Mouse (Mus musculus) embryonic facial prominence, embryonic 15.5 days (tissue): ENCODE results near the gene Sema3g. TPM values are rescaled to one million over a fixed set of nuclear protein-coding genes. Genes with fewer than 3 reads are reported as not detected.

ENCODE experiments used
- ATAC-seq: fragments of 200-750 bp; cut with Nextera tagmentation; 2 replicates; pipeline ENCODE4 v1.8.0; 2017; ENCODE audit warnings: low read depth, moderate TSS enrichment; ENCODE audit not compliant: insufficient number of reproducible peaks, low FRiP score, low TSS enrichment
- H3K27ac ChIP-seq: fragments of 300-500 bp; sonication (generic); replicated peaks from 2 replicates; pipeline ENCODE4 v1.5.1; 2015; ENCODE audit warnings: mild to moderate bottlenecking, inconsistent platforms
- H3K27me3 ChIP-seq: fragments of 300-500 bp; sonication (generic); 2 replicates; pipeline ENCODE4 v1.6.1; 2015; ENCODE audit warnings: inconsistent platforms
- H3K36me3 ChIP-seq: fragments of 300-500 bp; sonication (generic); 2 replicates; pipeline ENCODE4 v1.6.1; 2015; ENCODE audit warnings: mild to moderate bottlenecking, inconsistent platforms
- H3K4me1 ChIP-seq: fragments of 300-500 bp; sonication (generic); 2 replicates; pipeline ENCODE4 v1.6.1; 2015; ENCODE audit warnings: inconsistent platforms
- H3K4me2 ChIP-seq: fragments of 300-500 bp; sonication (generic); replicated peaks from 2 replicates; pipeline ENCODE4 v1.6.1; 2015; ENCODE audit warnings: mild to moderate bottlenecking, inconsistent platforms
- H3K4me3 ChIP-seq: fragments of 300-500 bp; sonication (generic); replicated peaks from 2 replicates; pipeline ENCODE4 v1.5.1; 2015; ENCODE audit warnings: mild to moderate bottlenecking, inconsistent platforms
- H3K9ac ChIP-seq: fragments of 300-500 bp; sonication (generic); 2 replicates; pipeline ENCODE4 v1.6.1; 2015; ENCODE audit warnings: inconsistent platforms
- H3K9me3 ChIP-seq: fragments of 300-500 bp; sonication (generic); replicated peaks from 2 replicates; pipeline ENCODE4 v1.6.1; 2016; ENCODE audit warnings: inconsistent platforms
- WGBS: fragments of 180-500 bp; shearing (Covaris S2); methylation state at CpG from one replicate; pipeline ENCODE4 v1.1.7; 2015; 5-methylcytosine and 5-hydroxymethylcytosine counted together
- polyA plus RNA-seq: library from polyadenylated mRNA; unstranded; fragments of >200 nt; fragmentation: Nextera tagmentation; extraction: Ambion mirVana; gene quantifications from 2 replicates; pipeline ENCODE4 v1.2.1, GENCODE M21; 2015

Gene Sema3g
- polyA plus RNA-seq: 1.3 and 1.8 TPM in 2 replicates

DNA sequence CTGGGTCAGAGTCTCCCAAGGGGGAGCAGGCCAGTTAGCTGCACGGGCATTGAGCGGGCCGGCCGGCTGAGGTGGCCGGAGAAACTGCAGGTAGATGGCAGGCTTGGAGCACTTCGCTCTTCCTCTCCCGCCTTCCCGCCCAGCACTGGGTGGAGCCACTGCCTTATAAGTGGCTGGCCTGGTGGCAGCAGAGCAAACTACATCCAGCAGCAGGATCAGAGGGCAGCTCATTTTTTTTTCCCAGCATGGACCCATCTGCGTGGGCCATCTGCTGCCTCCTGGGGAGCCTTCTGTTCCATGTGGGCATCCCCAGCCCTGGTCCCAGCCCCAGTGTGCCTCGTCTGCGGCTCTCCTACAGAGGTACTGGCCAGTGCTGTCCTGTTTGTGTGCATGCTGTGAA lies at the start of gene Sema3g:
Gene Sema3g, plus strand, starts transcription at position 195 of the 400 bp plus-strand sequence.
- Histone ChIP-seq H3K9me3 (no peaks in the 10 kb centered on the region), H3K9ac (no peak within 1 kb of the TSS), H3K4me2 (peak within 1 kb of the TSS; percentile 24), H3K36me3 (no peaks in the 10 kb centered on the region), H3K4me3 (no peak within 1 kb of the TSS; the same call in 1 of the 2 replicates), H3K4me1 (peaks cover 24% of the 10 kb centered on the region), H3K27me3 (no peaks in the 10 kb centered on the region; the same call in 1 of the 2 replicates), H3K27ac (no peak within 1 kb of the TSS)
- 0 out of 2 replicates have a peak, but pooled peaks have one; percentile 39 for ATAC-seq
- WGBS: 14% methylated on average over 11 of the region's 11 CpGs

DNA sequence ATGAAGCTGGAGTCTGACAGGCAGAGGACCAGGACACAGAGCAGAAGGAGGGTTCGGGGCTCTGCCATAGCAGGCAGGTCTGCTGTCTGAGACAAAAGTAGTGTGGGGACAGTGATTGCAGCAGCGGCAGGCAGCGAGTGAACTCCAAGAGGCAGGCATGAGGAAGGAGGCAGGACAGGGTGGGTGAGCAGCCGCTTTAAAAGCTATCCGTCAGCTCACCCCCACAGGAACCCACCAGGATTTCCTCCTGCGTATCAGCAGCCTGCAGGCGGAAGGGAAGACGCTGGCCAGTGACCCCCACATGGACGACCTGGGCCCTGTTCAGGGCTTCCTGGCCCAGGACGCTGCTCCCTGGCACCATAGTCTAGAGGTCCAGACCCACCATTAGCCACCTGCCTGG lies 49.2 kb upstream of the Sema3g start, which contains the start of gene Stab1:
Gene Stab1, minus strand, starts transcription at position 217 of the 400 bp plus-strand sequence.
- H3K9me3 ChIP-seq: no peaks in the 10 kb centered on the region
- H3K27me3 ChIP-seq: no peaks in the 10 kb centered on the region
- 37% methylated on average over 10 of the region's 10 CpGs for WGBS
- no peak within 1 kb of the TSS for H3K9ac ChIP-seq
- peak within 1 kb of the TSS; percentile 7; the same call in 1 of the 2 replicates for H3K27ac ChIP-seq
- peaks cover 40% of the 10 kb centered on the region for H3K36me3 ChIP-seq
- H3K4me1 ChIP-seq: peaks cover 21% of the 10 kb centered on the region
- peak within 1 kb of the TSS; percentile 19 for H3K4me3 ChIP-seq
- ATAC-seq: no peak
- H3K4me2 ChIP-seq: no peak within 1 kb of the TSS

DNA sequence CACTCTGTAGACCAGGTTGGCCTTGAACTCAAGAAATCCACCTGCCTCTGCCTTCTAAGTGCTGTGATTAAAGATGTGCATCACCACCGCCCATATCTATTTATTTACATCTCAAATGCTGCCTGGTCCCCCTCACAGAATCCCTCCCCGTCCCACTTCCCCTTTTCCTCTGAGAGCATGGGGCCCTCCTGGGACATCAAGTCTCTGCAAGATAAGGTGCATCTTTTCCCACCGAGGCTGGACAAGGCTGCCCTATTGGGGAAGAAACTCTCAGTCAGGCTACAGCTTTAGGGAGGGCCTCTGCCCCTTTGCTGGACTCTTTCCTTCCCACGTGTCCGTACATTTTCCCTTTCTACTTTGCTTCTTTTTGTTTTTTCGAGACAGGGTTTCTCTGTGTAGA lies 48.2 kb upstream of the Sema3g start:
- no peak overlapping the region for H3K4me3 ChIP-seq
- H3K36me3 ChIP-seq: peaks cover 50% of the 10 kb centered on the region
- no peak for ATAC-seq
- no peaks in the 10 kb centered on the region for H3K9me3 ChIP-seq
- H3K9ac ChIP-seq: no peak overlapping the region
- H3K27me3 ChIP-seq: no peaks in the 10 kb centered on the region
- no peak overlapping the region for H3K4me2 ChIP-seq
- H3K27ac ChIP-seq: no peak overlapping the region
- H3K4me1 ChIP-seq: peaks cover 23% of the 10 kb centered on the region
- 82% methylated on average over 6 of the region's 6 CpGs for WGBS

DNA sequence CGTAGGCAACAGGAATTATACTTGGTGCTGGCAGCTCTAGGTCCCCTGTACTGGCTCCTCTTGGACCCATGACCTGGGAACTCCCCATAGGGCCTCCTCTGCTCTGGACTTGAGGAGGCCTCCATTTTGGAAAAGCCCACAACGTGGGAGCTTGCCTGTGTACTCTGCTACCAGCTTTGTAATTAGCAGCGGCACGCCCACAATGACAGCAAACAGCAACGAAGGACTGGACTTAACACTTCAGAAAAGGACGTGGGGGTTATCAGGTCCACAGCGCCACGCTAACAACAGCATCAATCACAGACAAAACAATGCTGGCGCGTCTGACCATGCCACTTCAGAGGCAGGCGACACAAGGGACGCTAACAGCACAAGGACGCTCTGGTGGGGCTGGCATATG lies 46.7 kb upstream of the Sema3g start:
- Histone ChIP-seq H3K27ac (no peak overlapping the region), H3K4me3 (no peak overlapping the region), H3K4me1 (peaks cover 17% of the 10 kb centered on the region), H3K27me3 (no peaks in the 10 kb centered on the region), H3K9ac (no peak overlapping the region), H3K4me2 (no peak overlapping the region), H3K9me3 (no peaks in the 10 kb centered on the region), H3K36me3 (peaks cover 65% of the 10 kb centered on the region)
- ATAC-seq: no peak
- 83% methylated on average over 13 of the region's 13 CpGs for WGBS

DNA sequence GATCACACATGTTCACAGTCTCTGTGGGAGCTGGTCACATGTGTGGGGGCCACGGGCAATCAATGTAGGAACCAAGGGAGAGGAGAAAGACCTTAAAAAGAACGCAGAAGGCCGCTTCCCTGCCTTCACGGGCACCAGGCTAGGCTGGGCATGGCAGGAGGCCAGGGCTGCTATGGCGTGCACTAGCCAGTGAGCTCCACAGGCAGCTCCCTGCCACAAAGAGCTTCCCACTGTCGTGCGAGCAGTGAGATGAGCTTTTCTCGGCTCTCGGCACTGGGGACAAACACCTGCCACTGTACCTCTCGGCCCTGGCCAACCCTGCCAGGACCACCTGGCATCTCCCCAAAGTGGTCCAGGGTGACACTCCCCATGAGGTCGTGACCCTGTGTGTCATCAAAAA lies 46.3 kb upstream of the Sema3g start:
- H3K27ac ChIP-seq: no peak overlapping the region
- H3K27me3 ChIP-seq: no peaks in the 10 kb centered on the region
- H3K4me2 ChIP-seq: no peak overlapping the region
- no peak overlapping the region for H3K4me3 ChIP-seq
- ATAC-seq: no peak
- no peak overlapping the region for H3K9ac ChIP-seq
- 84% methylated on average over 11 of the region's 11 CpGs for WGBS
- H3K9me3 ChIP-seq: no peaks in the 10 kb centered on the region
- H3K36me3 ChIP-seq: peaks cover 69% of the 10 kb centered on the region
- peaks cover 13% of the 10 kb centered on the region for H3K4me1 ChIP-seq

DNA sequence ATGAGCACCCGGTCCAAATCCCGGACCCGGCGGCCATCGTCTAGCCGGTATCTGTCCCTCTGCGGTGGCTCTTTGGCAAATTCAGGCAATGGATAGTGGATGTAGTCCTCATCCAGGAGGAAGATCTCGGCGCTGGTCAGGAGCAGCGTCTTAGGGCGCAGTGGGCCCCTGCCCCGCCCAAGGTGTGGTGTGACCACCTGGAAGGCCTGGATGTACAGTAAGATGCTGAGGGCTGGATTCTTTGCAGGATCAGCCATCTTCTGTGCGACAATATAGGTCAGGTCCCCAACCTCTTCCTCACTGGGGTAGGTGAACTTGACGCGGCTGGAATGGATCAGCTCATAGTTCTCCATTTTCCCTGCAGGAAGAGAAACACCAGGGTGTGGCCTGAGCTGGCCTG lies 45.8 kb upstream of the Sema3g start:
- no peak for ATAC-seq
- WGBS: 94% methylated on average over 15 of the region's 15 CpGs
- H3K36me3 ChIP-seq: peaks cover 74% of the 10 kb centered on the region

DNA sequence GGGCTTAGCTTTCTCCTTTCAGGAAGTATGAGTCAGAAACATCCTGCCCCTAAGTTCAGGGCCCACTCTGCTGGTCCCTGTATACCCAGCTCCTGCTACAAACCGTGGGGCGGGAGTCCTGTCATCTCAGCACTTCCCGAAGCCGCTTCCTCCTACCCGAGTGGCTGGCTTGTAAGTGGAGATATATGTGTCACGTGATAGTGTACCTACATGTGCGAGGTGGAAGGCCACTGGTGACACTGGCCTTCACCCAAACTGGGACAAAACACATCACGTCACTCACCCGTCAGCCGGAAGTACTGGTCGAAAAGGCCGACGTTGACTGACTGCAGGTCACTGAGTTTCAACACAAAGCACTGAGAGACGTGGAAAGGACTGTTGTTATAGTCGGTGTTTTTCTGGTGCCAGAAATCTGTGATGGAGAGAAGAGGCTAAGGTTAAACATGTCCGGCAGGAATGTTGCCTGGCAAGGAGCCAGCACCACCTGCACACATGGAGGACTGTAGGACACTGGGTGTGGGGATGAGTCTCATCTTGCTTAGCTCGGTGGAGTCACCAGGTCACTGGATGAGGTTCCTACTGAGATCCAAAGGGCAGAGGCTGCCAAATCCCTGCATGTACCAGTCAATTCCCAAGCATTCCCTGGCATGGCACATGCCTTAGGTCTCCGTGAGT lies 44.7 kb upstream of the Sema3g start:
- ATAC-seq: no peak
- 79% methylated on average over 18 of the region's 18 CpGs for WGBS

More for the DNA sequence above, 45.8 kb upstream of the Sema3g start:
- Histone ChIP-seq H3K4me3 (no peak overlapping the region), H3K27me3 (no peaks in the 10 kb centered on the region), H3K27ac (no peak overlapping the region), H3K9me3 (no peaks in the 10 kb centered on the region), H3K4me2 (no peak overlapping the region), H3K9ac (no peak overlapping the region), H3K4me1 (peaks cover 8% of the 10 kb centered on the region)

DNA sequence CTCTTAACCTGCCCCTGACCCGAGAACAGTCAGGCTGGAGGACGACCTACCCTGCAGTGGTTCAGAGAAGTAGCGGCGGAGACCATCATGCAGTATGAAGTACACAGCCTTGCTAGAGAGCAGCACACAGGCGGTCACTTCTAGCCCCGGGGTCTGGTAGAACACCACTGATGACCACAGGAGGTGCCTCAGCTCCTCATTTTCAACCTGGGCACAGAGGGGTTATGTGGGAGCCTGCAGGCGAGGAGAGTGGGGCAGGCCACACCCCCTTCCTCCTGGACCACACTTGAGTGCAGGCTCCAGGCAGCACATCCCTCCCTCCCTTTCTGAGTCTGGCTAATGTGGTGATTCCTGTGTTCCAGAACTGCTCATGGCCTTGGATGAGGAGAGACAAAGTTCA lies 44.1 kb upstream of the Sema3g start:
- Histone ChIP-seq H3K36me3 (peaks cover 88% of the 10 kb centered on the region), H3K9ac (no peak overlapping the region), H3K27me3 (no peaks in the 10 kb centered on the region), H3K27ac (no peak overlapping the region), H3K9me3 (no peaks in the 10 kb centered on the region), H3K4me1 (peaks cover 6% of the 10 kb centered on the region; the same call in 1 of the 2 replicates), H3K4me3 (no peak overlapping the region), H3K4me2 (no peak overlapping the region)
- 85% methylated on average over 7 of the region's 7 CpGs for WGBS
- no peak for ATAC-seq

More for the DNA sequence above, 44.7 kb upstream of the Sema3g start:
- H3K4me2 ChIP-seq: no peak overlapping the region
- H3K9me3 ChIP-seq: no peaks in the 10 kb centered on the region
- H3K27ac ChIP-seq: no peak overlapping the region
- peaks cover 6% of the 10 kb centered on the region for H3K4me1 ChIP-seq
- no peaks in the 10 kb centered on the region for H3K27me3 ChIP-seq
- H3K4me3 ChIP-seq: no peak overlapping the region
- H3K9ac ChIP-seq: no peak overlapping the region
- H3K36me3 ChIP-seq: peaks cover 85% of the 10 kb centered on the region

DNA sequence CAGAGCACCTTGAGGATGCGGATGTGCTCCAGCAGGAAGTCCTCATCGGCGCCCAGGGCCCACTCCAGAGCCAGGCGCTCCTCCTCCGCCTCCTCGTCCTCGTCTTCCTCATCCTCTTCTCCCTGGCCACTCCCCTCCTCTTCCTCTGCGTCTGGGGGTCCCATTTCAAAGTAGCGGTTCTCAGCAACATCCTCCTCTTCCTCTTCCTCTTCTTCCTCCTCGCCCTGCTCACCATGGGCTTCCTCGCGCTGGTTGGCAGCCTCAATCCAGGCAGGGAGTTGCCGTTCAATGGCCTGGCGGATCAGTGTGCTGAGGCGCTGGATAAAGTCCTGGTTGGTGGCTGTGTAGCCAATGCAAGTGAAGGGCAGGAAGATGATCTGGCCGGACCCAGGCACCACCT lies 40.4 kb upstream of the Sema3g start:
- no peak overlapping the region for H3K4me2 ChIP-seq
- H3K27ac ChIP-seq: no peak overlapping the region
- H3K27me3 ChIP-seq: no peaks in the 10 kb centered on the region
- WGBS: 90% methylated on average over 16 of the region's 16 CpGs
- no peaks in the 10 kb centered on the region for H3K9me3 ChIP-seq
- peaks cover 97% of the 10 kb centered on the region for H3K36me3 ChIP-seq
- H3K4me1 ChIP-seq: 0 out of 2 replicates have a peak, but pooled peaks cover 6% of the 10 kb centered on the region
- no peak for ATAC-seq
- H3K4me3 ChIP-seq: no peak overlapping the region
- H3K9ac ChIP-seq: no peak overlapping the region

DNA sequence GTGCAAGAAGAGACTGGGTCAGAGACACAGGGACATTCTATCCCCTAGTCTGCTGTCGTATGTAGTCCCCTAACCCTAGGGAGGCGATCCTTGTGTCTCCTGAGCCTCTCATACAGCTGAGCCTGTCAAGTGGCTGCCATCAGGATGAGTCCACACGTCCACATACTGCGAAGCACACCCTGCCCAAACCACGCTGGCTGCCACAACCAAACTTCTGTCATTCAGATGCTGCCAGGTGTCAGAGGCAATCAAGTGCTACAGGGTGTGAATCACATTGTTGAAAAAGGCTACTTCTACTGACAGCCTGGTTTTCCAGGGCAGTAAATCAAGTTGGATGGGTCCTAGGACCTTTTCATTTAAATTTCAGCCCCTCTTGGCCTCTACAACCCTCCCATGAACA lies 39.9 kb upstream of the Sema3g start:
- Histone ChIP-seq H3K9me3 (no peaks in the 10 kb centered on the region), H3K4me1 (0 out of 2 replicates have a peak, but pooled peaks cover 6% of the 10 kb centered on the region), H3K27me3 (no peaks in the 10 kb centered on the region), H3K4me3 (no peak overlapping the region), H3K36me3 (peaks cover 97% of the 10 kb centered on the region), H3K4me2 (no peak overlapping the region), H3K9ac (no peak overlapping the region), H3K27ac (no peak overlapping the region)
- 87% methylated on average over 5 of the region's 5 CpGs for WGBS
- no peak for ATAC-seq

DNA sequence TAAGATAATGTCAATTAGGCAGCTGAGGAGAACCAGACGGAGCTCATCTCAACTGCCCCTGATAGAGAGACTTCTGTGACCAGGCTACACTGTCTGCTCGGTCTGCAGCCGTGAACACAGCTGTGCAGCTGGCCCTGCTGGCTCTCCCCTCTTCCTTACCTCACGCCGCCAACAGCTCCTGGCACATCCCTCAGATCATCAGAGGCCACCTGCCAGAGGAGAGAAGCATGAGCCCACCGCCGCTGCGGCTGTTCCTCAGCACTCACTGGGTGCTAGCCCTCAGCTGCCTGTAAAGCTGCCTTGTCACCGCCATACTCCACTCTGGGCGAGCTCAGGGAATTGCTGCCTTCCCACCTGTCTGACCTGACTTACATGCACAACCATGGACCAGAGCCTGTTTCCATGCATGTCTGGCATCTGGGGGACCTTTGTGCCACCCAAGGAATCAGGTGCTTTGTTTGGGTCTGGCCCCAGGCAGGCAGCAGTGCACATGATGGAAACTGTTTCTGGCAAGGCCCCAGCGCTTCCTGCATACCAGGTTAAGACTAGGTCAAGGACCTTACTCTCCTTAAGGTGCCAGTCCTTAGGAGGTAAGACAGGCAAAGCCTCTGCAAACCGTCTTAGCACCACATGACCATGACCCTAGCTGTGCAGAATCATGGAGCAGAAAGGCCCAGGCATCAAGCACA lies 37.8 kb upstream of the Sema3g start:
- Histone ChIP-seq H3K4me2 (no peak overlapping the region), H3K9me3 (no peaks in the 10 kb centered on the region), H3K27ac (no peak overlapping the region), H3K4me3 (no peak overlapping the region), H3K4me1 (no peaks in the 10 kb centered on the region), H3K27me3 (no peaks in the 10 kb centered on the region), H3K36me3 (peaks cover 97% of the 10 kb centered on the region), H3K9ac (no peak overlapping the region)
- no peak for ATAC-seq
- 94% methylated on average over 12 of the region's 12 CpGs for WGBS
